Mouse (Mus musculus) bone marrow, adult 2 months (tissue): ENCODE measurements around the gene Hsd11b2. TPM values are rescaled to one million over a fixed set of nuclear protein-coding genes. Genes with fewer than 3 reads are reported as not detected.

Experiments
- H3K27ac ChIP-seq: fragments of 200-500 bp; 2 replicates; pipeline ENCODE4 v1.5.1; 2012; ENCODE audit warnings: low read depth, mild to moderate bottlenecking, control low read depth, inconsistent platforms, low read length; ENCODE audit not compliant: control insufficient read depth, poor library complexity, insufficient read depth
- H3K4me1 ChIP-seq: fragments of 200-500 bp; 2 replicates; pipeline ENCODE4 v1.6.1; 2011; ENCODE audit warnings: low read length; ENCODE audit not compliant: control insufficient read depth, insufficient read depth
- H3K4me3 ChIP-seq: fragments of 200-500 bp; replicated peaks from 2 replicates; pipeline ENCODE3; 2011; ENCODE audit warnings: mild to moderate bottlenecking, low read depth, low read length, control low read depth; ENCODE audit not compliant: control insufficient read depth
- CTCF ChIP-seq: fragments of 200-500 bp; IDR thresholded peaks from 2 replicates; pipeline ENCODE4 v1.5.1; 2011; ENCODE audit warnings: low read length, control low read depth; ENCODE audit not compliant: control insufficient read depth, insufficient read depth
- POLR2A ChIP-seq: fragments of 200-500 bp; IDR thresholded peaks from 2 replicates; pipeline ENCODE4 v1.6.1; 2011; ENCODE audit warnings: low read depth, mild to moderate bottlenecking, control low read depth, low read length, borderline replicate concordance; ENCODE audit not compliant: control insufficient read depth
- WGBS: fragments of 180-500 bp; shearing (Covaris S2); methylation state at CpG from one replicate; pipeline ENCODE4 v1.1.7; 2018; 5-methylcytosine and 5-hydroxymethylcytosine counted together
- polyA plus RNA-seq: library from polyadenylated mRNA; stranded (reverse); fragments of >200 nt; gene quantifications from 2 replicates; pipeline ENCODE4 v1.2.4, GENCODE M21; 2011; ENCODE audit warnings: low replicate concordance; ENCODE audit not compliant: missing spikeins, insufficient read depth, insufficient read length

The Hsd11b2 gene
- polyA plus RNA-seq, 1 experiment: 0.82 TPM

GRCm38 (mm10) chr8:105472983-105473382, 45.6 kb upstream of the Hsd11b2 start:
- TF ChIP-seq CTCF (no peak), POLR2A (no peak)
- Histone ChIP-seq H3K4me1 (peaks cover 2% of the 10 kb centered on the region; the same call in 1 of the 2 replicates), H3K4me3 (no peak overlapping the region), H3K27ac (no peak overlapping the region)
- WGBS: 50% methylated on average over 9 of the region's 9 CpGs

GRCm38 (mm10) chr8:105473816-105474606, 44.5 kb upstream of the Hsd11b2 start:
- WGBS: 31% methylated on average over 17 of the region's 17 CpGs
- no peak for TF ChIP-seq POLR2A
- no peak for TF ChIP-seq CTCF
- Histone ChIP-seq H3K4me1 (peaks cover 2% of the 10 kb centered on the region; the same call in 1 of the 2 replicates), H3K4me3 (no peak overlapping the region), H3K27ac (no peak overlapping the region)

DNA sequence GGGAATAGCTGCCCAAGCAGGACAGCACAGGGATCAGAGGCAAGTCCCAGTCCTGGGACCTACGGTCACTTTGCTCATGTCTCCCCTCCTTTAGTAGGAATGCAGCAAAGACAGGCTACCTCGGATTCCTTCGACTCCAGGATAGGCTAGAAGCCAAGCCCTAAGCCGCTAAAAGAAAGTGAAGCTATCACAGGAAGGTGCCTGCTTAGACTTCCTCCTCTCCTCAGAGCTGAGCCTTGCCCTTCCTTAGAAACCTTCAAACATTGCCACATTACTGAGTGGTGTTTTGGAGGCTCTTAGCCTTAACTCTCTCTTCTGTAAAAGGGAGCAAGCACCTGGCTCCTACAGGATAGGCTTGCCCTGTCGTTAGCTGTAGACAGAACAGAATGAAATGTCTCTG, 43.9 kb upstream of the Hsd11b2 start:
- Histone ChIP-seq H3K27ac (no peak overlapping the region), H3K4me1 (peaks cover 1% of the 10 kb centered on the region; the same call in 1 of the 2 replicates), H3K4me3 (no peak overlapping the region)
- 17% methylated on average over 5 of the region's 5 CpGs for WGBS
- TF ChIP-seq POLR2A (no peak), CTCF (no peak)

DNA sequence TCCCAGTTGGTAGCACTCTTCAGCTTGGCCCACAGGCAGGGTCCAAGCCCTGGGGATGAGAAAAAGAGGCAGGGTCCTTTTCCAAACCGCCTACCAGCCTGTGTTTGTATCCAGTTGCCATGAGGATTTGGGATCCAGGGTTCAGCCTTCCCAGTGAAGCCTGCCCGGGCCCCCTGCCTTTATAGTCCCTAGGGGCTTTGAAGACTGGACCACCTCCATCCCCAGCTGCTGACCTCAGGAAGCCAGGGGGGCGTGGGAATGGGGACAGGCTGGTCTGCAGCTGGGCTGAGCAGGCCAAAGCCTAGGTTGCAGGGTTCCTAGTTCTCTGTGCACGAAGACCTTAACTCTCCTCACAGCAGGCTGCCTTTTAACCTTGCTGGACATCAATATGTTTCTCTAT, 43.3 kb upstream of the Hsd11b2 start:
- H3K4me3 ChIP-seq: no peak overlapping the region
- WGBS: 86% methylated on average over 4 of the region's 4 CpGs
- H3K27ac ChIP-seq: no peak overlapping the region
- TF ChIP-seq POLR2A (no peak), CTCF (no peak)
- H3K4me1 ChIP-seq: no peaks in the 10 kb centered on the region

GRCm38 (mm10) chr8:105475742-105476141, 42.8 kb upstream of the Hsd11b2 start:
- H3K27ac ChIP-seq: no peak overlapping the region
- 90% methylated on average over 8 of the region's 8 CpGs for WGBS
- no peak for TF ChIP-seq CTCF
- TF ChIP-seq POLR2A: no peak

DNA sequence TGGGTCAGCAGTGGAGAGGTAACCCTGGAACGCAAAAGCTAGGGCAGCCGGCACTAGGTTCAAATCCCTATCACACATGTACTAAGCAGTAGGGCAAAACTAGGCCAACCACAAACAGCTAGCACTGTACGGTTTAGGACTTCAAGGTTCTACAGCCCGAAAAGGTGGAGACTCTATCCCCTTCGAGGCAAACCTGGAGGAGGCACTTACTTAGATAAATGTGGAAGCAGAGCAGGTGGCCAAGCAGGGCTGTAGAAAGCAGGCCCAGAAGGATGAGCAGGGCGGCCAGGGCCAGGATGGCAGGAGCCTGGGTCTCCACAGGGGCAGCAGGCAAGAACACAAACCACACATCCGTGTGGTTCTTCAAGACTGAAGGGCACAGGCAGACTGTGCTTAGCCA, 42.4 kb upstream of the Hsd11b2 start:
- Histone ChIP-seq H3K27ac (no peak overlapping the region), H3K4me3 (no peak overlapping the region), H3K4me1 (no peaks in the 10 kb centered on the region)
- 86% methylated on average over 7 of the region's 7 CpGs for WGBS
- TF ChIP-seq POLR2A (no peak), CTCF (no peak)

More at GRCm38 (mm10) chr8:105475742-105476141, 42.8 kb upstream of the Hsd11b2 start:
- H3K4me3 ChIP-seq: no peak overlapping the region
- no peaks in the 10 kb centered on the region for H3K4me1 ChIP-seq

DNA sequence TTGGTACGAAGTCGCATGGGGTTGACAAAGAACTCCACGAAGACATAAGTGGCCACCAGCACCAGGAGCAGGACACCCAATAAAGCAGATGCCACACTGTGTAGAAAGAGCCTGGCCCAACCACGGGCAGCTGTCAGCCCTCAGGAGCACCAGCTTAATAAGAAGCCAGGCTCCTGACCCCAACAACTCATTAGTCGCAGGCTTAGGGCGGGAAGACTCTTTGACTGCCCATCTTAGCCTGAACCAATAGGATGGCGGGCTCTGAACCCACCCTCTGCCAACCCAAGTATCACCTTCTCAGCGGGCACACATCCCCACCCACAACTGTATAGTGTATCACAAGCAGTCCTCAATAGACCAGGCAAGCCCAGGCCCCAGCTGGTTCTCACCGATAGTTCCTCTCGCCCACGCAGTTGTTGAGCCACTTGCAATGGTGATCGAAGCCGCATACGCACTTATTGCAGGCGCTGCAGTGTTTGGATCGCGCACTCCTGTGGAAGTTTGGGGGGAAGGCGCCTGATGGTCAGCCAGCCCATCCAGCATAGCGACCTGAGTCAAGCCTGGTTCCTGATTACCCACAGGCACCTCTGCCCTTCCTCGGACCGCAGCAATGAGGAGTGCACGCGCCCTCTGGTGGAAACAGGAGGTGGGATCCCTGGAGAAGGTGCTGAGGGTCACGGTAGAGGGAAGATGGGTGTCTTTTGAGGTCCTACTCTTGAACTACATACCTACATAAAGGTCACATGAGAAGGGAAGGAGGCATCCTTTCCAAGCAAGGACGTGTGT, 41.7 kb upstream of the Hsd11b2 start:
- no peak overlapping the region for H3K4me3 ChIP-seq
- H3K4me1 ChIP-seq: no peaks in the 10 kb centered on the region
- TF ChIP-seq CTCF: peak; percentile 82
- TF ChIP-seq POLR2A: no peak; the same call in 1 of the 2 replicates
- H3K27ac ChIP-seq: no peak overlapping the region
- WGBS: 60% methylated on average over 25 of the region's 25 CpGs

GRCm38 (mm10) chr8:105477792-105478191, 40.8 kb upstream of the Hsd11b2 start:
- Histone ChIP-seq H3K4me3 (no peak overlapping the region), H3K27ac (no peak overlapping the region), H3K4me1 (no peaks in the 10 kb centered on the region)
- WGBS: 85% methylated on average over 3 of the region's 3 CpGs
- TF ChIP-seq CTCF: no peak
- no peak for TF ChIP-seq POLR2A
